Mouse (Mus musculus) urinary bladder, postnatal 0 days (tissue): Measurements from ENCODE around the gene Smchd1. TPM values are rescaled to one million over a fixed set of nuclear protein-coding genes. Genes with fewer than 3 reads are reported as not detected.

Source experiments
- polyA plus RNA-seq: library from polyadenylated mRNA; unstranded; fragments of >200 nt; fragmentation: Nextera tagmentation; extraction: Ambion mirVana; gene quantifications from 2 replicates; pipeline ENCODE4 v1.2.1, GENCODE M21; 2015

The Smchd1 gene
- 19.2 and 24.3 TPM in 2 replicates for polyA plus RNA-seq

DNA sequence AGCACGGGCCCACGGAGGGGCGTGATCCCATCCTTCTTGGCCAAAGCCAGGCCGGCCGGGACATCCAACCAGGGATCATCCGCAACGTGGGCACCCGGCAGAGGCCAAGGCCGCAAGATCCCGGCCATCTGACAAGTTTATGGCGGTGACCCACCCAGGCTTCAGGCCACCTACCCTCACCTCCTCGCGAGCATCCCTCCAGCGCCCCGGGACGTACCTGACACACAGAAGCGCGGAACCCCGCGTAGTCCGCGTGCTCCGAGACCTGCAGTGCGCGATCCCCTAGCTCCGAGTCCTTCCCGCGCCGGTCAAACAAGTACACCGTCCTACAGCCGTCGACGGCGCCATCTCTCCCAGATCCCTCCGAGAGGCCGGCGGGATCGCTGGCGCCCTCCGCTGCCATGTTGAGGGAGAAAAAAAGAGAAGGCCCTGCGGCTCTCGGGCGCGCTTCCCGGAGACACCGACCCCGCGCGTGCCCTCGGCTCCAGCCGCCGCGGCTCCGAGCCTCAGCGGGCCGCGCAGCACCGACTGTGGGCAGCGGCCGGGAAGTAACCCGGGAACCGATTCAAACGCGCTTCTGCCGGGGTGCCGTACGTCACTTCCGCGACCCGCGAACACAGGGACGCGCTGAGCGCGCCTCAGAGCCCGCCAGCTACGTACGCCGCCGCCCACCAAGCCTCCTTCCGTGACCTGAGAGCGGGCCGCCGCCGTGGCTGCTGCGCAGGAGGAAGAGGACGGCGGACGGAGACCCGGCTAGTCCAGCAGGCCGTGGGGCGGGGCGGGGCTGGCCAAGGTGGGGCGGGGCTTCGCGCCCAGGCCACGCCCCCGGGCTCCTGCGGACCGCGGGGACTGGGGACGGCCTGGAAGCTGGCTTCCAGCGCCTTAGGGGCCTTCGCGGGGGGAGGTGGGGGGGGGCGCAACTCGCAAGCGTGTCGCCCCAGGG lies at the start of gene Smchd1:
TSS of gene Smchd1 (minus strand) at position 582 of the 943 bp plus-strand sequence.

DNA sequence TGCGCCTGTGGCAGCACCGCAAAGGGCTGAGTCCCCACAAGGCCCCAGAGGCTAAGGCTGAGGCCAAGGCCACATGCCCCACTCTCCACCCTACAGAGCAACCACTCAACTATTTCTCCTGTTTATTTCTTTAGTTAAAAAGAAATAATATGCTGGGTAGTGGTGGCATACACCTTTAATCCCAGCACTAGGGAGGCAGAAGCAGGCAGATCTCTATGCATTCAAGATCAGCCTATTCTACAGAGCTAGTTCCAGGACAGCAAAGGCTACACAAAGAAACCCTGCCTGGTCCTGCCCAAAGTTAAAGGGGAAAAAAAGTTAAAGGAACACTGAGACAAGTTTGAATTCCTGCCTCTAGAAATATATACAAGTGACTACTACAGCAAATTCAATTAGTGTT lies 15.3 kb downstream of the Smchd1 start, which contains the start of gene Gm4707:
TSS of gene Gm4707 (minus strand) at position 101 of the 400 bp plus-strand sequence.

DNA sequence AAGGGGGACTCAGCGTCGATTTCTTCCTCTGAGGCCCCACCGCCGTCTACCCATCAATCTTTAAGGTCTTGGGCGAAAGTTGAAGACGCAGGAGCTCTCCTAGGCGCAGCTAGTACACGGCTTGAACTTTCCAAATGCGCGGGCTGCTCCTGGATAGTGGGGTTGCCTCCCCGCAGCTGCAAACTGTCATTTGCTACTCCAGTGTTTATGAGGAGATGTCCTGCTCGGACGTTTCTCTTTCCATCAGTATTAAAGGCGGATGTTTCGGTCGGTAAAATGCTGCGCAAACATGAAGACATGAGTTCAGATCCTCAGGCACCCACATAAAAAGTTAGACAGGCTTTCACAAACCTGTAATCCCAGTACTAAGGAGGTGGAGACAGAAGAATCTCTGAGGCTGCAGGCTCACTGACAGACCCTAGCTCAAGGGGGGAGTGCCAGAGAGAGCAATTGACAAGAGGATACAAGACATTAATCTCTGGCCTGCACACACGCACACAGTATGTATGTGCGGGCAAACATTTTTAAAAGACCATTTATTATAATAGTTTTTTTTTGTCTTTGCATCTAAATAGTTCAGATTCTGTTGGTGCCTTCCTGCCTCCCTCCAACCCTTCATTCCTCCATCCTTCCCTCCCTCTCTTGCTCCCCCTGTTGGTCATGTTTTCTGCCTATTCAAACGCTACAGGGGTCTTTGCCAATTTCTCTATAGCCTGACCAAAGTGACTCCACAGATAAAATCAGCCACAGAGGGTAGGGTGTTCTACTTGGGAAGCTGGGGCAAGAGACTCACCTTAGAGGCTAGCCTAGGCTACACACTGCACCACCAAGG lies 163.6 kb downstream of the Smchd1 start, which contains the start of gene Emilin2:
TSS of gene Emilin2 (minus strand) at position 639 of the 832 bp plus-strand sequence.

Other genes starting within 250 kb of the Smchd1 start
- 11.9 and 24.1 TPM in 2 replicates for gene Emilin2, start 163.4 kb downstream of the Smchd1 start, polyA plus RNA-seq
- gene Gm4707, start 15.4 kb downstream of the Smchd1 start, polyA plus RNA-seq, result 1.0 and 1.6 TPM in 2 replicates
- gene Ndc80, start 51.5 kb upstream of the Smchd1 start, polyA plus RNA-seq, result 7.9 and 11.8 TPM in 2 replicates
- gene Spdya, start 76.7 kb upstream of the Smchd1 start, polyA plus RNA-seq, result 0.29 and 0.55 TPM in 2 replicates
- 34.7 and 38.9 TPM in 2 replicates for gene Wdr43, start 140.6 kb upstream of the Smchd1 start, polyA plus RNA-seq
- gene Togaram2, start 197.9 kb upstream of the Smchd1 start, polyA plus RNA-seq, result 0.10 TPM in 2 replicates